Mouse (Mus musculus) kidney, postnatal 4 days (tissue): ENCODE data around the gene Camp.
"Not testable (repeated sequence)": the region's sequence is repeated elsewhere in the genome, so short reads cannot be mapped to it uniquely, and the experiment has no call there.

Source experiments
- DNase-seq, 2 experiments: peaks; one replicate each; pipeline ENCODE4 v3.0.0; 2021; ENCODE audit warnings: mixed read lengths in 2 of 2

Camp gene

GRCm38 (mm10) chr9:109850099-109850498, 682 bp upstream of the Camp start:
- no peak for DNase-seq

DNA sequence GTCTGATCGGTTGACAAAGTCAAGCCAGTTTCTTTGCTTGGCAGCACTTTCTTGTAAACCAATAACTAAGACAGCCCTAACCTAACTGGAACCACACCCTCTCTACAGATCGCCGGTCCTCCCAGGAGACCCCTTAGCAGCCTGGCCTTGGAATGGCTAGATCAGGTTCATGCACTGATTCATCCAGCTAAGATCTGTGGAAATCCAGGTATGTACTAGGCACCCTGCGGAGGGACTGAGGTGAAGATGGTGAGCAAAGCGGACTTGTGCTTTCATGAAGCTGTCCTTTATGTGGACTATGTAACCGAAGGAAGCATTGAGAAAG, 16.4 kb downstream of the Camp start:
- no peak for DNase-seq

- DNase-seq, result peak; percentile 93 to 94
Measured at GRCm38 (mm10) chr9:109832391-109833087, 16.9 kb downstream of the Camp start, which contains the start of gene Nme6. Nme6 (plus strand) TSS chr9:109832749.

DNA sequence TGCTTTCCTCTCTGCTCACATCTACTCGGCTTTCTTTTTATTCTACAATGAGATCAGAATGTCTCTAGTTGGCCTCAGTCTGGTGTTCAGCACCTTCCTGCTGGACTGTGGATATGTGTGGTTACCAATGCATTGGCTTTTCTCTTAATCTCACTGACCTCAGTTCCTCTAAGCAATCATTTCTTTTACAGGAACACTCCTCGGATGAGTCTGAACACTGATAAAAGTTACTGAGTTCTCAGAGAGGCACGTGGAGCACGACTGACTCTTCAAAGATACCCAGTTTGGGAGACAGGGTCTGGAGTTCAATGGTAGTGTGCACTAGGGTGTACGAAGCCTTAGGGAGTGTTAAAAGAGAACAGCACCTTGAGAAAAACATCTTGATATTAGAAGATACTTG, 23.2 kb downstream of the Camp start:
- no peak for DNase-seq

GRCm38 (mm10) chr9:109825739-109826138, 23.7 kb downstream of the Camp start:
- no peak for DNase-seq

GRCm38 (mm10) chr9:109816341-109816740, 33.1 kb downstream of the Camp start:
- DNase-seq, result no peak

GRCm38 (mm10) chr9:109813424-109813823, 36.0 kb downstream of the Camp start:
- DNase-seq, result no peak

GRCm38 (mm10) chr9:109811980-109812379, 37.4 kb downstream of the Camp start, which contains the start of gene Spink8:
Spink8 (plus strand) TSS chr9:109812280.
- DNase-seq, result no peak

- no peak for DNase-seq
Measured at GRCm38 (mm10) chr9:109807898-109808297, 41.5 kb downstream of the Camp start.

DNA sequence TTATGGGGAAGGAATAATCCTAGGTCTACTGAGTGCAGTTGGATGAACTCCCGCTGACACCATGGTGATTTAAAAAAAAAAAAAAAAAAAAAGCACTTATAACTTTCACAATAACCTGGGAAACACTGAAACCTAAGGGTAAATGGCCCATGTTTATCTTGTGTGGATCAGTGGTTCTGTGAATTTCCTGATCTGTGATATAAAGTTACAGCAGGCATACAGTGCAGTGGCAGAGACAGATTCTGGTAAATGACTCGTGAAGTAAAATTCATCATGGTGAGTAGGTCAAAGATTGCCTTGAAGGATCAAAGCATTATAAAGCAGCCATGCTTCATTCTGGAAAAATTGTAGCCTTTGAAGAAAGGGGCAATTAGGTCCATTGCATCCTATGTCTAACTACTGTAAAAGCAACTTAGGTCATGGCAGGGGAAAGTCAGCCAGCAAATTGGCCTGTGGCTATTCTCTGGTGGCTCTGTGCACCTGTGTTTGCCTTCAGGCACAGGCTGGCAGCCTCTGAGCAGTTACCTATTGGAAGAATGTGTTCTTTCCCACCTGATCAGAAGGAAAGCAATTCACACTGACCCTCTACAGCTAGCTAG, 42.6 kb downstream of the Camp start:
- peak; percentile 12 to 19 for DNase-seq

- no peak for DNase-seq
Measured at GRCm38 (mm10) chr9:109806260-109806659, 43.2 kb downstream of the Camp start.

GRCm38 (mm10) chr9:109805596-109805995, 43.8 kb downstream of the Camp start:
- DNase-seq, result not testable (repeated sequence)

DNA sequence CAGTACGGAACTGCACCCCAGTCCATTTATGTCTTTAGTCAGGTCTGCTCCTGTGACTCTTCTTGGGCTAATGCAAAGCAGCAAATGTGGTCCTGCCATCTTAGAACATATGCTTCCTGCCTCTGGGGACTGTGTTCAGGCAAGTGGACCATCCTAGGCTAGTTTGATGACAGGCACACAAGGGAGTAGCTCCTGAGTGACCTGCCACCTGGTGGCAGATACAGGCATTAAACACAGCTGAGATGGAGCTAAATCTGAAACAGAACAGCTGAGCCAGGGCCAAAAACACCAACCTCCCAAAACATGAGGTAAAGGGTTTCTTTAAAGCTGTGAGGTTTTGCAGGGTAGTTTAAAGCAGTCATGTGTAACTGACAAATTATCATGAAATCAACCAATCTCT, 51.4 kb downstream of the Camp start:
- peak; percentile 38 to 58 for DNase-seq
